Mouse (Mus musculus) gastrocnemius, postnatal 14 days (tissue): Measurements from ENCODE around the gene Meig1. TPM values are rescaled to one million over a fixed set of nuclear protein-coding genes. Genes with fewer than 3 reads are reported as not detected.
A peak's percentile ranks its signal among the peaks of the same experiment; 100 is the strongest.
"Not testable (repeated sequence)": the region's sequence is repeated elsewhere in the genome, so short reads cannot be mapped to it uniquely, and the experiment has no call there.

Experiments
- DNase-seq: peaks from one replicate; pipeline ENCODE4 v3.0.0; 2021; ENCODE audit warnings: mixed read lengths
- intact Hi-C: fragments of 180-260 bp; cut with DNase I; formaldehyde crosslinking; loops from one replicate; pipeline ENCODE4 v1.15.1; 2025; ENCODE audit warnings: low total_unique reads
- long read RNA-seq, 2 experiments: library from polyadenylated mRNA; stranded (forward); transcript quantifications; one replicate each; pipeline ENCODE4 v2.0.0; 2021
- total RNA-seq, 2 experiments: library from RNA; stranded (reverse); gene quantifications; 2 replicates each; pipeline ENCODE4 v1.2.3; 2021

The Meig1 gene
- not detected for total RNA-seq
- long read RNA-seq, experiment 1, result 0 reads
- long read RNA-seq, experiment 2, result 0 reads

DNA sequence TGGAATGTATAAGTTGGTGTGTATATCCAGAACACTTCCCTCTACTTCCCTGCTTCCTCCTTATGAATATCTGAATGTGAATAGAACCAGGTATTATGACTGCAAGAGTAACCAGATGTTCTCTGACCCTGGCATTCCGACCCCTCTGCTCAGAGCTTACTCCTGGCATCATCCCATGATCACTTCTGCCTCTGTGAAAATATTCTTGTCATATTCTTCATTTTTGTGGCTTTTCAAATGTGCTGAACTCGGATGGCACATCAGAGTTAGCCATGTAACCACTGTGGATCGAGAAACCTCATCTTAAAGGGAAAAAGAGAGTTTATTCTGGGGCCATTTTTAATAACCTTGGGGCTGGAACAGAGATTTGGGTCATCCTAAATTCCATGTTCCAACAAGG, at the start of gene Meig1:
Gene Meig1, minus strand, starts transcription at position 101 of the 400 bp plus-strand sequence.
- DNase-seq, result no peak
- intact Hi-C loops, result no loop called here

DNA sequence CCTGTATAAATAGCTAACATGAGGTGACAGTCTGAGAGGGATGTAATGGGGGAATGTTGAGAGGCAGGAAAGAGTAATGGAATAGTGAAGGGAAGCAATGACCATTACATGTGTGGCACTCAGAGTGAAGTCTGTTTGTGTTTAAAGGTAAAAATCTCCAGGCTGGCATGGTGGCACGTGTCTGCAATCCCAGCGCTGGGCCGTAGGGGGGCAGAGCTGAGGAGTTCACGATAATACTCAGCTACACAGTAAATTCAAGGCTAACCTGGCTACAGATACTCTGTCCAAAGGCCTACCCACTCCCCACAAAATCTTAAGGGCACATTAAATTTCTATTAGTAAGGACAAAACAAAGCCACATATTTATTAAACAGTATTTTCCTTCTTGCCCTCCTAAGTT, 34.1 kb upstream of the Meig1 start:
- intact Hi-C loops, result no loop called here

DNA sequence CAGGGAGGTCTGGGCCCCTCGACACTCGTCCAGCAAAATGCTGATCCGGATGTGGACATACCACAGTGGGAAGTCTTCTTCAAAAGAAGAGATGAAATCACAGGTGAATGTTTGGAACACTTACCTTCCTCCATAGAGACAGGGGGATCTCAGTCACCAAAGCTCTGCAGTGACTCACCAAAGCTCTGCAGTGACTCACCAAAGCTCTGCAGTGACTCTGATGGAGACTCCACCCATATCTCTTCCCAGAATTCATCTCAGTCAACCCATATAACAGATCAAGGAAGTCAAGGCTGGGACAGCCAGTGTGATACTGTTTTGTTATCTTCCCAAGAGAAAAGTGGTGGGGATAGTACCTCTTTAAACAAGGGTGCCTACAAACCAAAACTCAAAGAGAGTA, 30.6 kb upstream of the Meig1 start:
- intact Hi-C loops, result no loop called here
- DNase-seq, result no peak

More for the DNA sequence above, 34.1 kb upstream of the Meig1 start:
- DNase-seq, result no peak

DNA sequence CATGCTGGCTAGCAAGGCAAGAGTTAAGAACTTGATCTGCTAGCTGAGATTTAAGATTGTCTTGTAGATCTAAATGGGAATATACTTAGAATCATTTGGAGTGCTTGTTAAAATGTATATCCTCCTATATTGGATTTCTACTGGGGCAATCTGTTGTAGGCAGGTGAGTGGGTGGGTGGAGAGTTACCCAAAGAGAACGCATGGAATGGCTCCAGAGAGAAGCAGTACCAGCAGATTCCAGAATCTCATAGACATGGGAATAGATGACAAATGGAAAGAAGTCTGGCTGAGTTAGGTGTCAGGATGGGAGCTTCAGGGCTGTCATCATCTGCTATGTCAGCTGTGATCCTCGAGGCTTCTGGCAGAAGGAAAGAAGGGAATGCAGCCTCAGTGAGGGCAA, 27.0 kb upstream of the Meig1 start:
- intact Hi-C loops, result no loop called here
- DNase-seq, result no peak

DNA sequence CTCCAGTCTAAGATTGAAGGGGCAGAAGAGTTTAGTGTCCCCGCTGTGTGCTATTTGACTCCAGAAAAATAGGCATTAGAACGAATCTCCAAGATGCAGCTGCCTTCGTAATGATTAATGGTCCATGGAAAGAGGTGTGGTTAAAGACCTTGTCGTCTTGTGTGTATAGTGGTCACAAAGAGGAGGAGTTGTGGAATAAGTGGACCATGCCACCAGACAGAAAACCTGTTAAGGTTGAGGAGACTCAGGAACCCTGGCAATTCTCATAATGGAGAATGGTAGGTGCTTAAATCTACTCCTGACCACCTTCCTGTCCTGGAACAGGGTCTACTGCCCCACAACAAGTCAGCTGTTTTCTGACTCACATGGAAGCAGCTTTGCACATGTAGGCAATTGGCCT, 23.5 kb upstream of the Meig1 start:
- intact Hi-C loops, result no loop called here
- DNase-seq, result no peak

DNA sequence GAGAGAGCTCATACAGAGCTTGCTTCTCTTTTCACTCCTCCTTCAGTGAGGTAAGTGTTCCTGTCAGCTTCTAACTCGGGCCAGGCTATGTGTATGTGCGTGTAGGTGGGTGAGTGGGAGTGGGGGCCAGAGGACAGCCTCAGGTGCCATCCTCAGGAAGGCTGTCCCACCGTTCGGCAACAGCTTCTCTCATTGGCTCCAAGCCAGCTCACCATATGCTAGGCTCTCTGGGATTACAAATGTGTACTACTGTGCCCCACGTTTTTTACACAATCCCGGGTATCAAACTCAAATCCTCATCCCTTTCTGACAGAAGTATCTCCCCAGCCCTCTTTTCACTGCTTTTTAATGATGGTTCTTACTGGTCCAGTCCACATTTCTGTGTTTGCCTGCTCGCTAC, 21.8 kb upstream of the Meig1 start:
- intact Hi-C loops, result no loop called here
- DNase-seq, result no peak

DNA sequence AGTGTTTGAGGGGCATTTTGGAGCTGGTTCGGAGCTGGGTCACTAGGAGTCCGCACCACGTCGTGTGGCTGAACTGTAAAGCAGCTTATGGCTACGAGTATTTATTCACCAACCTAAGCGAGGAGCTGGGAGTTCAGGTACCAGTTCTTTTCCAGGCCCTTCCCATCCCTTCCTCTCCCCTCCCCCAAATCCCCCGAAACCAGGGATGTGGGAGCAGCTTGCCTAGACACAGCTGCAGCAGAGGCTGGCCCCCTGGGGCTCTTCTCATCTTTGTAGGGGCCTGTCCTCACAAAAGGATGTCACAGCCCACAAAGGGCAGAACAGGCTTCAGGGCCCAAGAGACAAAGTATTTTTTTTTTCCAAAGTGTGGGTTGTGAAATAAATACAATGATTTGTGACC, 15.5 kb upstream of the Meig1 start:
- intact Hi-C loops, result no loop called here

DNA sequence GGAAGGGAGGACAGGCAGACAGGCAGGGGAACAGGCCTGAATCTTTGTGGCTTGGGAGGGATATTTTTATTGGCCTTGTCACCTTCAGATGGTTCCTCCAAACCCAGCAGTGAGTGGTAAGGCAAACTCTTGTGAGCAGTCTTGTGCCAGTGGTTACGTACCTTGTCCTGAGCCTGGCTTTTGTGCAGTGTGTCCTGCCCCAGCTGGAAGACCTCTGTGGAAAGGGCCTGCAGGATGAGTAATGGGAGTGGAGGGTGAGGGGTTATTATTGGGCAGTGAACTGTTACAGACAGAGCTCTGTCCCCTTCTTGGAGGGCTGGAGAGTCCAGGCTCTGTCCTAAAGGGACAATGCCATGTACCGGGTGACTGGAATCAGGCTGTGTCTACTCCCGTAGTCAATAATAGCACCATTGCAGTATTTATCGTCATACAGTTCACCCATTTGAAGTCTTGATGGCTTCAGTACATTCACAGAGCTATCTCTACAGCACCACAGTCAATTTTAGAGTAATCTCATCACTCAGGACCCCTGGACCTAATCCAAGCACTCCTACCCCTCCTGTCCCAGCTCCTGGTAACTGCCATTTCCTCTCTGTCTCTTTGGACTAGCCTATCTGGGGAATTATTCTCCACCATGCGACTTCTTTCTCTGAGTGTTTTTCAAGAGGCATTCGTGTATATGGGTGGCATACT, 13.1 kb upstream of the Meig1 start:
- intact Hi-C loops, result no loop called here
- no peak for DNase-seq

More for the DNA sequence above, 15.5 kb upstream of the Meig1 start:
- no peak for DNase-seq

DNA sequence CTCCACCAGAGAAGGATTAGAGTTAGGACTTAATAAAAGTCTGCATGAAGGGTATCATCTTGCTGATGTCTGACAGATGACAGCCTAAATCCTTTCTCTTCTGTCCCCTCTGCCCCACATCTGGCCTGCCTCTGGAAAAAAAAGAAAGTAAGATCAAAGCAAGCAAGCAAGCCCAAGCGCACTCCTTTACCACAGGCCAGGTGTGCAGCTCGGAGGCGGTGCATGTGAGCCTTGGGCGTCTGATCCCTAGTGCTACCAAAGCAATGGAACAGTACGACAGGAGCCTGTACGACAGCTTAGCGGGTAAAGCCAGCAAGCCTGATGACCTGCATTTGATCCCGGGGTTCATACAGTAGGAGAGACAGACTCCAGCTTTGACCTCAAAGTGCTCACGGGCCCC, 8.5 kb upstream of the Meig1 start:
- DNase-seq, result no peak
- intact Hi-C loops, result no loop called here

DNA sequence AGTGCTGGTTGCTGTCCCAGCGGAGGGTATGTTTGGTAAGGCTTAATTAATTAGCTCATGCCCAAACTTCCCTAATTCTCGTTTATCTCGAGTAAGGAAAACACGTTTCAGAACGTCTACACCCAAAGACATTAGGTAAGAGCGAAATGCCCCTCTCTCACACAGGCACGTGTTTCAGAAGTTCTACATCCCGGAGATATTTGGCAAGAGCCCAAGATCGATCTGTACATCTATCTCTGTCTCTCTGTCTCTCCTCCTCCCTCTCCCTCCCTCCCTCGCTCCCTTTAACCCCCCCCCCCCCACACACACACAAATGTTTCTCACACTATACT, 2.1 kb upstream of the Meig1 start:
- intact Hi-C loops, result no loop called here
- DNase-seq, result no peak

DNA sequence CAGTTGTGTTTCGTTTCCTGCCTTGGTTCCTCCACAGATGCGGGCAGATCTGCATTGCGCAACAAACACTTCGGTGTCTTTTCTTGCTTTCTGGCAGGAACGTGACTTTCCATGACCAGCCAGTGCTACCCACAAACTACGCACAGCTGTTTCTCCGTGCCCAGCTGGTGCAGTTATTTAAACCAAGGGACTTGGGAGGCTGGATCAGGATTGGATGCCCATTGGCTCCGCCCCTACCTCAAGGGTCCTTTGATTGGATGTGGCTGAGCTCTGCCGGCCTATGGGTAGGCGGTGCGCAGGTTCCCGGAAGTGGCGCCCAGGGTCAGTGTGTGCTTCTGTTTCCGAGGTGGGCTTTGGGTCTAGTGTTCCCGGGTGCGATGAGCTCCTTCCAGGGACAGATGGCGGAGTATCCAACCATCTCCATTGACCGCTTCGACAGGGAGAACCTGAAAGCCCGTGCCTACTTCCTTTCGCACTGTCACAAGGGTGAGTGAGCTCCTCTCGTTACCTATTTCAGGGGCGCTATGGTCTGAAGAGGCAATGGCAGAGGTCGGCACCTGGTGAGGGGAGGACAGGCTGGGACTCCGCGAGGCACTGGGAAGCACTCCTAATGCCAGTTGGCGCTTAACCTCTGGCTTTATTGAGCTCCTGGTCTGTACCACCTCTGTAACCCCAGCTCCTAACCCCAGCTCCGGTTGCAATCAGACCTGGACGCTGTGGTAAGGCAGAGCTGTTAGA, 1.6 kb upstream of the Meig1 start, which contains the start of gene Dclre1c:
Gene Dclre1c, plus strand, starts transcription at position 291 of the 738 bp plus-strand sequence.
- intact Hi-C loops, result no loop called here

DNA sequence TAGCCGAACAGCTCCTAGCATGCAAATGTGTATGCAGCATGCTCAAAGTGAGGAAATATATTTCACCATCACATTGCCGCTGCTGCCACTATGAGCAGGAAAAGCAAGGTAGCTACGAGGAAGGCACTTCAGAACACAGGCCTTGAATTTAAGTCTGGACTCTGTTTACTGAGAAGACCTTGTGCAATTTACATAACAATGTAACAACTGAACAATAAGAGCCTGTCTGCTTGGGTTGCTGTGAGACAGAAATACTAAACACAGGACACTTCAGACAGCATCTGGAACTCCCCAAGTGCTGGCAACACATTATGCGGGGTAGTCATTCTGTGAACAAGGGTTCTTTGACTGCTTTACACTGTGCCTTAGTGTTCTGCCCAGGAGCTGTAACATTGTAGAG, 2.3 kb downstream of the Meig1 start:
- intact Hi-C loops, result no loop called here

More for the DNA sequence above, 1.6 kb upstream of the Meig1 start, which contains the start of gene Dclre1c:
- peak; percentile 88 for DNase-seq

DNA sequence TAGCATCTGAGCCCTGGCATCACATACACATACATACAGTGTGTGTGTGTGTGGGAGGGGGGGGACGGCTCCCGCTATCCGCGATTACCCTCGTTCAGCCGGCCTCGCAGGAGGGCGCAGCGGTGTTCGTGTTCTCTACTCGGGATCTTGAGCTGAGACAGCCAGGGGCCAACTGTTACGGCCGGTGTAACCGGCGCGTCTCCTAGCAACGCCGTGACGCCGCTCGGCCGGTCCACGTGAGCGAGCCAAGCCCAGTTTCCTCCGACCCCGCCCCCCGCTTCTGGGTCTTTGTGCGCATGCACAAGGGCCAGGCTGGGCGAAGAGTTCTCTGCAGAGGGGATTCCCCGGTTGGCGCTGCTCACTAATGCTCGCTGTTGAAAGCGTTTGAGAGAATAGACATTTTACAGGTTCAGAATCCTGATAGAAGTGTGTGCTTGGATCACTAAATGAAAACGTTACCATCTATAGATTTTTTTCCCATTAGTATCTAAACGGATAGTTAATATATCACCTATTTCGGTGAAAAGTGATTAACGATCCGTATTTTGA, 3.5 kb downstream of the Meig1 start:
- intact Hi-C loops, result no loop called here
- peak; percentile 94 for DNase-seq

More for the DNA sequence above, 2.3 kb downstream of the Meig1 start:
- DNase-seq, result no peak

DNA sequence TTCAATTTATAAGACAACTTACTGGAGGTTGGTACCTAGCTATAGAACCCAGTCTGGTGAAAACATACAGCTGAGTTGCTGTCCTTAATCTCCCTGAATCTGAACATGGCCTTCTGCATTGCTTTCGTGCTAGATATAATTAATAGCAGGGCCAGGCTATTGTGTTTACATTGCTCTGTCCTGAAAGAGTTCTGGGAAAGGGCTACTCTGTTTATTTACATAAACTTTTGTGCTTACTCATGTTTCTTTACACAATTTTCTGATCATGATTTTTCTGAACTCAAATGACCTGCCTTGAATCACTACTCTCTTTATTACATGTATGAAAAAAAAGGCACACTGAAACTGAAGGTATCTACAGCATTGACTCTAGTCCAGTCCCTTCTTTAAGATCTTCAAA, 6.8 kb downstream of the Meig1 start:
- no peak for DNase-seq
- intact Hi-C loops, result no loop called here

DNA sequence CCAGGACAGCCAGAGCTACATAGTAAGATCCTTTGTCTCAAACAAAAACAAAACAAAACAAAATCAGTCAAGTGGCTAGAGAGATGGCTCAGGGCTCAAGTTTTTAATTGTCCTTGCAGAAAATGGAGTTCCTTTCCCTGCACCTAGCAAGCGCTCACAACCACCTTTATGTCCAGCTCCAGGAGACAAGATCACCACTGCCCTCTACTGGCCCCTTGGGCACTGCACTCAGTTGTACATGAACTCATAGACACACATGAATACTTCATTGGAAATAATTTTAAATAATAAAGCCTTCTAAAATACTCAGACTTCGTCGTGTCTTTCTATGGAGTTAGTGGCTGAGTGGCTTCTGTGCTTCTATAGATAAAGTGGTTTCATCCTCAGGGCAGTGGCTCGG, 8.2 kb downstream of the Meig1 start:
- intact Hi-C loops, result no loop called here
- DNase-seq, result peak; percentile 31

DNA sequence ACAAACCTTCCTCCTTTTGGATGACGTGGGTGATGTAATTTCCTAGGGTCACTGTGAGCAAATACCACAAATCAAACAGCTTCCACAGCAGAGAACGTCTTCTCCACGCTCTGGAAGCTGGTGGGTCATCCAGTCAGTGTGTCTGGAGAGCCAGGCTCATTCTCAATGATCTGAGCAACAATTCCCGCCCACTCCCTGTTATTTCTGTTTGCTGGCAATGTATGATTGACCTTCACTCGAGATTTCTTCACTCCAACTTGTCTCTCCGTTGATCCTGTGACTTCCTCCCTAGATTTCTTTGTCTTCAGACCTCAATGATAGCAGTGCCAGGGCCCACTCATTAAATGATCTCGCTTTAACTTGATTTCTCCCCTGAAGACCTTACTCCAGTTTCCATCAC, 14.7 kb downstream of the Meig1 start:
- DNase-seq, result no peak
- intact Hi-C loops, result no loop called here

DNA sequence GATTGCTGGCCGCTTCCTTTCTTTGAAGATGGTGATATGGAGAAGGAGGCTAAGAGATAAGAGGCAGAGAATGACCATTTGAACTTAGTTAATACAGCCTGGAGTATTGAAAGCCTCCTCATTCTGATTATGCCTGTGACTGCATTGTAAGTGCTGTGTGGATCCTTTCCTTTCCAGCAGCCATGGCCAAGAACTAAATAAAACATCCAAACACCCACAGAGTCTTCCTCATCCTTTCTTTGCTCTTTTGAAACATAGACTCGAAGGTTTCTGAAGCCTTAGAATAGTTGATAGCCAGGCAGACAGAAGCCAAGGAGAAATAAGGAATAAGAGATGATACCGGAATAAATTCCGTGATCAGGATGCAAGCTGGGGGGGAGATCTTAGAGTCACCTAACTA, 16.5 kb downstream of the Meig1 start:
- intact Hi-C loops, result no loop called here
- DNase-seq, result no peak

DNA sequence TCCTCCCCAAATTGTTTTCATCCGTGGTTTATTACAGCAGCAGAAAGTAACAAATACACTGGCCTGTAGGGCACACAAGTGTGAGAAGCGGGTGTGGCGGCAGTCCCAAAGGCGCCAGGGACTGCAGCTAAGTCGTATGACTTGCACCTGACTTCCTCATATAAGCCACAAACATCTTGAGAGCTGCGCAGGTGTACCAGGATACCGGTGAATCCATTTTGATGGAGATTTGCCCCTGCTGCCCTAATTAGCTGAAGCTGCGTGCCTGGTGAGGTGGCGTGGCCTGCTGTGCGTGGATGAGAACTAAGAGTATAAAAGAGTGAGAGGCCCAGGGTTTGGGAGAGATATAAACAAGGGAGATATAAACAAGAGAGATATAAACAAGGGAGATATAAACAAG, 25.3 kb downstream of the Meig1 start, which contains the start of gene Olah:
Gene Olah, minus strand, starts transcription at position 101 of the 400 bp plus-strand sequence.
- DNase-seq, intact Hi-C loops: not testable (repeated sequence)

DNA sequence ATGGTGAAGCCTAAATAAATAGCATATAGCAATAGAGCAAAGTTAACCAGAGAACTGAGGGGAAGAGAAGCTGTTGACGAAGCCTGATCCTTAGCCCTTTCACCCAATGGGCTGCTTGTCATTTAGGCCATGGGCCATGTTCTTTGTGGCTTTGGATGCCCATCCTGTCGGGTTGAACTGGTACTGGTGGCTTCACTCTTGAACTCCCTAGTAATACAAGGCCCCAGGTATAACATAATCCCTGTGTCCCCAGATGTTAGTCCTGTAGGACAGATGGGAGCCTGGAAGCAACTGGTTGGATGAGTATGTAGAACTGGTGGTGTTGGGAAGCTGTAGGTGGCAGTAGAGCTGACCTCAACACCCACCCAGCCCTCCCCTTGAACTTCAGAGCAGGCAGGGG, 30.5 kb downstream of the Meig1 start:
- intact Hi-C loops, result no loop called here
- no peak for DNase-seq

DNA sequence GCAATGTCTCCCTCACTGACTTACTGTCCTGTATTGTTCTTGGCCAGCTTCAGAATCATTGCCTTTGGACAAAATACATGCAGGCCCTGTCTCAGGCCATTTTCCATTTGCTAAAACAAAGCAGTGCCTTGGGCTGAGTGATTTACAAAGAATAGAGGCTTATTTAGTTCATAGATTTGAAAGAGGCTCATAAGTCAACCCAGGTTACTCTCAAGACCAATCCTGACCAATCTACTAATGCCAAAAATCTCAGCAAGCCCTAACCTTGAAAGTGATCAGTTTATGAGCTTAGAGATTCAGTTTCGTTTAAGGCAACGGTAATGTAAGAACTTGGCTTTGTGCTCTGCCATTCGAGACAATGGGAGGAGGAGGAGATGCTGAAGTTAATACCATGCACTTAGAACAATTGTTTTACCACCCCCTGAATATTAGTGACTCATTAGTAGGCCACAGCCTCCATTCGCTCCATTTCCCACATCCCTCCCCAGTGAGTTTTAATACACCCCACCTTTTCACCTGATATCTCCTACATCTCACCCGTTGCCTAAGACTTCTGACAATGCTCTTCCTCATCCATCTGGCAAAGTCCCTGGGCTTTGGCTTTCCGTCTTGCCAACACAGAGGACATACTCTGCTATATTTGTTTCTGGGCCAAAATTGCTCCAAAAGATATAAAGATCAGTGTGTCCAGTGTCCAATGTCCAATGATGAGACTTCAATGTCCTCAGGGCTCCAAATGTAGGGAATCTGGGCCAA, 35.2 kb downstream of the Meig1 start:
- intact Hi-C loops, result no loop called here
- DNase-seq, result no peak
